16 mouse cellular contexts compared by ENCODE assay signal in the genomic region with DNA sequence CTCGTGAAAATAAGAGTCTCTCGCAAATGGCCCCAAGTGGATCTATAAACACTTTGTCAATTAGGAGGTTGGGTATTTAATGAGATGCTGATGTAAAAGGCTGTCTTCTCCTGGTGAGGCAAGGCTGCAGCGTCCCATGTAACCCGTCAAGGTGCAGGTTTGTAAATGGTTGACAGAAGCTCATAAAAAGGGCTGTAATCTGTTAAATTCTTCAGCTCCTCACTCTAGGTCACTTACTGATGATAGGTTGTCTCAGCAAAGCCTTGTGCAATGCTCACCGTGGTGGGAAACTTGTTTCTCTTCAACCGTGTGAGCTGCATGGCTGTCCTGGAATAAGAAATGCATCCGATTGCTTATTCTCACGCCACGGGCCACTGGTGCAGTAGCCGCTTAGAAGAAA. TPM values are rescaled to one million over a fixed set of nuclear protein-coding genes. Genes with fewer than 3 reads are reported as not detected.
"Had no signal": no experiment of that assay in that cellular context is flagged by ENCODE, and none has a peak within 500 bp of the region (broad histone marks: within the 10 kb centered on the region; RNA-seq: fewer than 3 reads in every experiment).

No protein-coding gene starts in this region.

- H3K4me1 ChIP-seq: lung, embryonic 15.5 days had no signal

- H3K9ac ChIP-seq: liver, embryonic 15.5 days; lung, embryonic 15.5 days had no signal

- H3K27ac ChIP-seq: left cerebral cortex, adult 2 months; liver, embryonic 15.5 days; lung, embryonic 15.5 days had no signal

- H3K4me2 ChIP-seq: liver, embryonic 11.5 days; liver, embryonic 15.5 days; lung, embryonic 15.5 days; midbrain, embryonic 11.5 days had no signal

- H3K36me3 ChIP-seq: liver, embryonic 15.5 days; lung, embryonic 15.5 days had no signal

- H3K4me3 ChIP-seq: left cerebral cortex, adult 2 months; liver, embryonic 15.5 days; lung, embryonic 15.5 days had no signal

- DNase-seq: layer of hippocampus, postnatal 36 days; lung, adult 18-20 months; lung, postnatal 10 days; lung, postnatal 4 days; midbrain, embryonic 14.5 days; thymus, adult 18-20 months; thymus, postnatal 4 days had no signal

- H3K9me3 ChIP-seq: liver, embryonic 15.5 days; lung, embryonic 15.5 days had no signal

- H3K27me3 ChIP-seq: liver, embryonic 15.5 days; lung, embryonic 15.5 days had no signal

RNA-seq across cellular contexts. Expression of gene Creg2, which starts 57.4 kb away (rescaled TPM):
- total RNA-seq: megakaryocyte progenitor cell, adult 5-6 weeks; megakaryocyte-erythroid progenitor cell, adult 5-6 weeks had no signal
- polyA plus RNA-seq: kidney, embryonic 14.5 days; limb, embryonic 11.5 days; liver, embryonic 11.5 days; liver, embryonic 15.5 days had no signal
